In the genomic region with DNA sequence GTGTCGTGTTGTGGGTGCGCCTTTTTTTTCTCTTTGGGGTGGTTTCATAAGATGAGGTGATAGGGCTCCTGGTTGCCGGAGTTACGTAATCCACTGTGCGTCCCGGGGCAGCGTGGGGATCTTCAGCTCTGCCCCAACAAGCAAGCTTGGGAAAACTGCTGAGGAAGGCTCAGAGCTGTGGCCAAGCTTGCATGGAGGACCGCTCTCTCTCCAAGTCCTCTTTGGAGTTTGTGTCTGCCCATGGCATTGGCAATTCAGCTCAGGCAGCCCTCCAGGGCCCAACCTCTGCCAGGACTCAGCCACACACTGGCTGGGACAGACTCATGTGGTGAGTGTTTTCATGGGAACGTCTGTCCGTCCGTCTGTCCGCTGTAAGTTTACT, we compare ENCODE assay signal across 9 mouse cellular contexts.
DNase-seq lines count a peak whose midpoint lies in the region; ATAC-seq and TF ChIP-seq lines count a peak whose summit lies in the region.
"Had no signal": no experiment of that assay in that cellular context is flagged by ENCODE, and none has a peak within 500 bp of the region (broad histone marks: within the 10 kb centered on the region; RNA-seq: fewer than 3 reads in every experiment).

No protein-coding gene starts in this region.

- H3K4me2 ChIP-seq in forebrain, embryonic 12.5 days = 0 out of 2 replicates have a peak overlapping the region, but pooled peaks have one; percentile 2
- H3K4me2 ChIP-seq in limb, embryonic 14.5 days (replicated peaks; ENCODE audit: low read depth, low read length, severe bottlenecking) = no peak overlapping the region; the same call in 1 of the 2 replicates

- H3K27ac ChIP-seq in forebrain, embryonic 12.5 days = peak overlapping the region; percentile 83
- peak overlapping the region; percentile 48; the same call in 1 of the 2 replicates for H3K27ac ChIP-seq in limb, embryonic 14.5 days (replicated peaks; ENCODE audit: low read depth, low read length)

- DNase-seq in kidney, adult 11 months = peak; percentile 65
- DNase-seq in kidney, postnatal 4 days = no peak
- peak; percentile 47 for DNase-seq in adrenal gland, postnatal 25 days
- no peak for DNase-seq in limb, embryonic 14.5 days (ENCODE audit: low spot score)
- DNase-seq in urinary bladder, adult 18-20 months (ENCODE audit: low spot score in 2 of 2) = no peak
- DNase-seq: thymus, adult 18-20 months had no signal

- H3K4me3 ChIP-seq in forebrain, embryonic 12.5 days (replicated peaks) = no peak overlapping the region
- H3K4me3 ChIP-seq in limb, embryonic 14.5 days (replicated peaks; ENCODE audit: low read length) = no peak overlapping the region

- H3K36me3 ChIP-seq in forebrain, embryonic 12.5 days (replicated peaks) = peaks cover 27% of the 10 kb centered on the region
- peaks cover 5% of the 10 kb centered on the region; the same call in 1 of the 2 replicates for H3K36me3 ChIP-seq in limb, embryonic 14.5 days (ENCODE audit: control insufficient read depth, insufficient read depth, low read length)

- TF ChIP-seq POLR2A in limb, embryonic 14.5 days (IDR thresholded peaks at IDR 0.05; ENCODE audit: borderline replicate concordance, extremely low read depth, insufficient read depth, insufficient read length) = no peak

- ATAC-seq in forebrain, embryonic 12.5 days (ENCODE audit: low FRiP score) = no peak
- ATAC-seq in limb, embryonic 14.5 days (ENCODE audit: low FRiP score, low read depth) = no peak
- no peak for ATAC-seq in megakaryocyte-erythroid progenitor cell, adult 5-6 weeks (replicated peaks; ENCODE audit: low FRiP score, low TSS enrichment, poor library complexity, severe bottlenecking)
- ATAC-seq in megakaryocyte progenitor cell, adult 5-6 weeks (replicated peaks; ENCODE audit: poor library complexity) = no peak; the same call in 1 of the 2 replicates

- H3K9ac ChIP-seq in forebrain, embryonic 12.5 days = 0 out of 2 replicates have a peak overlapping the region, but pooled peaks have one; percentile 25
- no peak overlapping the region for H3K9ac ChIP-seq in limb, embryonic 14.5 days (ENCODE audit: low read depth, low read length, severe bottlenecking)

- WGBS in forebrain, embryonic 12.5 days = 76% methylated on average over 12 of the region's 12 CpGs
- 62% methylated on average over 11 of the region's 12 CpGs for WGBS in limb, embryonic 14.5 days

- no peaks in the 10 kb centered on the region for H3K9me3 ChIP-seq in forebrain, embryonic 12.5 days
- no peaks in the 10 kb centered on the region for H3K9me3 ChIP-seq in limb, embryonic 14.5 days (ENCODE audit: control insufficient read depth, low read length)

- H3K27me3 ChIP-seq in forebrain, embryonic 12.5 days = no peaks in the 10 kb centered on the region
- no peaks in the 10 kb centered on the region for H3K27me3 ChIP-seq in limb, embryonic 14.5 days (ENCODE audit: control insufficient read depth, insufficient read depth, low read length)

- H3K4me1 ChIP-seq in forebrain, embryonic 12.5 days = peaks cover 52% of the 10 kb centered on the region
- peaks cover 29% of the 10 kb centered on the region for H3K4me1 ChIP-seq in limb, embryonic 14.5 days (ENCODE audit: control insufficient read depth, insufficient read depth, low read length)

Comparison
In these comparisons a context has a peak if more than half of its experiments do, and no peak if none do; other contexts are left out.
1. DNase-seq: peak in kidney, adult 11 months (single experiment) and adrenal gland, postnatal 25 days (single experiment); none in kidney, postnatal 4 days (0 of 2), limb, embryonic 14.5 days (single experiment) and urinary bladder, adult 18-20 months (0 of 2).